Mouse (Mus musculus): ENCODE measurements around the gene Olfr92.

Gene Olfr92

DNA sequence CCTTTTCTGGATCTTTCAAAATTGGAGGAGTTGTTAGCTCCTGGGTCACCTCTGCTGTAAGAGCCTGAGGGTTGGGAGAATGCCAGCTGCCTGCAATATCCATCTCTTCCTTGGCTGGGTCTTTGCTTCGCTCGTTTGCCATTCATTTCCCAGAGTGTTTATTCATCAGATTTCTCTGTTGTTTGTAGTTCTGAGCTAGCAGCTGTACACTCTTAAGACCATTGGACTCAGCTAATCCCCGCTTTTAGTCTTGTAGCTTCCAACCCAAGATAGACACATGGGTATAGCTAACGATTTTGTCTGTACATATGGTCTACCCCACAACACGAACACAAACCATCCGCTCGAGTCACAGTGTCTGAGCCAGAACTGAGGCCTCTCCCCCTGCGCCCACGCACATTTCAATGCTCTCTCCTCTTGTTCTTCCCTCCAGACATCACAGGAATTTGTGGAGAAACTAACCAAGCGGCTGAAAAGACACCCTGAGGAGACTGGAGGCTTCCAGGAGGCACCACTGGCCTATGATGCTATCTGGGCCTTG, 57.7 kb downstream of the Olfr92 start:
- DNase-seq (ENCODE audit: low spot score in 2 of 2) = no peak

GRCm38 (mm10) chr17:37061435-37061834, 58.5 kb downstream of the Olfr92 start:
- DNase-seq (ENCODE audit: low spot score in 2 of 2) = no peak
